Mouse (Mus musculus): ENCODE measurements around the gene Smpd2.

GRCm38 (mm10) chr10:41518508-41518980 lies 28.4 kb upstream of the Smpd2 start:
- no peak for TF ChIP-seq TBP (conservative IDR thresholded peaks at IDR 0.05; ENCODE audit: low read depth, low read length)
- 0 out of 2 replicates have a peak, but pooled peaks have one; percentile 7 for TF ChIP-seq JUN (IDR thresholded peaks at IDR 0.05; ENCODE audit: insufficient read depth, low read depth, low read length)
- peak in 1 of 2 experiments; percentile 98; a peak in 2 of 4 replicates for TF ChIP-seq CTCF (conservative IDR thresholded peaks at IDR 0.05 in 1 of 2, IDR thresholded peaks at IDR 0.05 in 1 of 2; ENCODE audit: low read depth in 2 of 2, low read length in 2 of 2)
- TF ChIP-seq ZMIZ1 (IDR thresholded peaks at IDR 0.05; ENCODE audit: low read depth, low read length): no peak
- no peak for TF ChIP-seq USF1 (IDR thresholded peaks at IDR 0.05; ENCODE audit: low read depth, low read length)
- 0 out of 2 replicates have a peak, but pooled peaks have one; percentile 66 for TF ChIP-seq MAFK (IDR thresholded peaks at IDR 0.05; ENCODE audit: insufficient replicate concordance, low read length)
- TF ChIP-seq POLR2A (IDR thresholded peaks at IDR 0.05; ENCODE audit: low read depth, low read length): no peak

All from CH12.LX (cell line).